Mouse (Mus musculus) midbrain, embryonic 15.5 days (tissue): Measurements from ENCODE around the gene Hoxd8. TPM values are rescaled to one million over a fixed set of nuclear protein-coding genes. Genes with fewer than 3 reads are reported as not detected.
A peak's percentile ranks its signal among the peaks of the same experiment; 100 is the strongest.

ENCODE experiments used
- ATAC-seq: fragments of 200-750 bp; cut with Nextera tagmentation; replicated peaks from 2 replicates; pipeline ENCODE4 v1.8.0; 2017; ENCODE audit warnings: moderate TSS enrichment
- H3K27ac ChIP-seq: fragments of 300-500 bp; sonication (generic); 2 replicates; pipeline ENCODE4 v1.5.1; 2015; ENCODE audit warnings: mild to moderate bottlenecking, inconsistent platforms
- H3K27me3 ChIP-seq: fragments of 300-500 bp; sonication (generic); replicated peaks from 2 replicates; pipeline ENCODE4 v1.6.1; 2015; ENCODE audit warnings: inconsistent platforms
- H3K36me3 ChIP-seq: fragments of 300-500 bp; sonication (generic); replicated peaks from 2 replicates; pipeline ENCODE4 v1.6.1; 2015; ENCODE audit warnings: inconsistent platforms
- H3K4me1 ChIP-seq: fragments of 300-500 bp; sonication (generic); 2 replicates; pipeline ENCODE4 v1.6.1; 2015; ENCODE audit warnings: inconsistent platforms
- H3K4me2 ChIP-seq: fragments of 300-500 bp; sonication (generic); 2 replicates; pipeline ENCODE4 v1.6.1; 2015; ENCODE audit warnings: inconsistent platforms, mild to moderate bottlenecking, moderate library complexity
- H3K4me3 ChIP-seq: fragments of 300-500 bp; sonication (generic); 2 replicates; pipeline ENCODE4 v1.5.1; 2015; ENCODE audit warnings: mild to moderate bottlenecking, inconsistent platforms
- H3K9ac ChIP-seq: fragments of 300-500 bp; sonication (generic); 2 replicates; pipeline ENCODE4 v1.6.1; 2015; ENCODE audit warnings: mild to moderate bottlenecking, inconsistent platforms
- H3K9me3 ChIP-seq: fragments of 300-500 bp; sonication (generic); 2 replicates; pipeline ENCODE4 v1.6.1; 2016; ENCODE audit warnings: inconsistent platforms
- WGBS: fragments of 180-500 bp; shearing (Covaris S2); methylation state at CpG from one replicate; pipeline ENCODE4 v1.1.7; 2015; ENCODE audit warnings: mixed read lengths; 5-methylcytosine and 5-hydroxymethylcytosine counted together
- polyA plus RNA-seq: library from polyadenylated mRNA; unstranded; fragments of >200 nt; fragmentation: Nextera tagmentation; extraction: Ambion mirVana; gene quantifications from 2 replicates; pipeline ENCODE4 v1.2.1, GENCODE M21; 2015

Gene Hoxd8
- polyA plus RNA-seq, 1 experiment from 2014 or later: 0.10 TPM

- no peak overlapping the region for H3K9ac ChIP-seq
- no peak overlapping the region for H3K4me2 ChIP-seq
- H3K36me3 ChIP-seq: no peaks in the 10 kb centered on the region
- no peak overlapping the region for H3K4me3 ChIP-seq
- WGBS: 5% methylated on average over 4 of the region's 4 CpGs
- H3K27me3 ChIP-seq: peaks cover 92% of the 10 kb centered on the region
- ATAC-seq: no peak
- peaks cover 17% of the 10 kb centered on the region for H3K4me1 ChIP-seq
- no peaks in the 10 kb centered on the region for H3K9me3 ChIP-seq
- no peak overlapping the region for H3K27ac ChIP-seq
Measured at GRCm38 (mm10) chr2:74708676-74709075, 4.3 kb downstream of the Hoxd8 start.

- Histone ChIP-seq H3K9me3 (no peaks in the 10 kb centered on the region), H3K4me2 (no peak overlapping the region), H3K9ac (no peak overlapping the region), H3K27ac (no peak overlapping the region), H3K27me3 (peaks cover 92% of the 10 kb centered on the region), H3K36me3 (no peaks in the 10 kb centered on the region), H3K4me3 (no peak overlapping the region), H3K4me1 (peaks cover 17% of the 10 kb centered on the region)
- no peak for ATAC-seq
- WGBS: 6% methylated on average over 5 of the region's 5 CpGs
Measured at GRCm38 (mm10) chr2:74709465-74710419, 5.3 kb downstream of the Hoxd8 start.

- H3K4me3 ChIP-seq: no peak overlapping the region
- H3K27ac ChIP-seq: no peak overlapping the region
- H3K9ac ChIP-seq: no peak overlapping the region
- H3K36me3 ChIP-seq: no peaks in the 10 kb centered on the region
- H3K4me2 ChIP-seq: no peak overlapping the region
- WGBS: under 1% methylated on average over 16 of the region's 16 CpGs
- H3K4me1 ChIP-seq: peaks cover 6% of the 10 kb centered on the region
- H3K27me3 ChIP-seq: peaks cover 95% of the 10 kb centered on the region
- ATAC-seq: no peak
- H3K9me3 ChIP-seq: no peaks in the 10 kb centered on the region
Measured at GRCm38 (mm10) chr2:74710929-74711543, 6.6 kb downstream of the Hoxd8 start.

- H3K9me3 ChIP-seq: no peaks in the 10 kb centered on the region
- peak within 1 kb of the TSS; percentile 35 for H3K4me2 ChIP-seq
- peak within 1 kb of the TSS; percentile 19 for H3K4me3 ChIP-seq
- H3K36me3 ChIP-seq: no peaks in the 10 kb centered on the region
- H3K9ac ChIP-seq: no peak within 1 kb of the TSS
- under 1% methylated on average over 65 of the region's 65 CpGs for WGBS
- H3K4me1 ChIP-seq: peaks cover 6% of the 10 kb centered on the region
- peaks cover 95% of the 10 kb centered on the region for H3K27me3 ChIP-seq
- no peak within 1 kb of the TSS for H3K27ac ChIP-seq
- no peak for ATAC-seq
Measured at GRCm38 (mm10) chr2:74711721-74712621, 7.6 kb downstream of the Hoxd8 start, which contains the start of the genes Hoxd3 and Hoxd4. Gene Hoxd3, plus strand, starts transcription at chr2:74711927. Gene Hoxd4, plus strand, starts transcription at chr2:74711929.

GRCm38 (mm10) chr2:74713239-74714150, 9.1 kb downstream of the Hoxd8 start:
- H3K4me1 ChIP-seq: peaks cover 6% of the 10 kb centered on the region
- H3K36me3 ChIP-seq: no peaks in the 10 kb centered on the region
- no peak overlapping the region for H3K4me2 ChIP-seq
- no peaks in the 10 kb centered on the region for H3K9me3 ChIP-seq
- ATAC-seq: no peak
- H3K27me3 ChIP-seq: peaks cover 96% of the 10 kb centered on the region
- H3K27ac ChIP-seq: no peak overlapping the region
- WGBS: 4% methylated on average over 19 of the region's 19 CpGs
- no peak overlapping the region for H3K9ac ChIP-seq
- H3K4me3 ChIP-seq: no peak overlapping the region

- Histone ChIP-seq H3K4me2 (no peak overlapping the region), H3K27ac (no peak overlapping the region), H3K9ac (no peak overlapping the region), H3K9me3 (no peaks in the 10 kb centered on the region), H3K4me3 (no peak overlapping the region), H3K27me3 (peaks cover 96% of the 10 kb centered on the region), H3K4me1 (peaks cover 6% of the 10 kb centered on the region), H3K36me3 (no peaks in the 10 kb centered on the region)
- WGBS: 2% methylated on average over 18 of the region's 18 CpGs
- ATAC-seq: no peak
Measured at GRCm38 (mm10) chr2:74714156-74714789, 9.9 kb downstream of the Hoxd8 start.

GRCm38 (mm10) chr2:74714881-74715280, 10.5 kb downstream of the Hoxd8 start:
- Histone ChIP-seq H3K9me3 (no peaks in the 10 kb centered on the region), H3K9ac (no peak overlapping the region), H3K27ac (no peak overlapping the region), H3K4me2 (no peak overlapping the region), H3K36me3 (no peaks in the 10 kb centered on the region), H3K27me3 (peaks cover 96% of the 10 kb centered on the region), H3K4me1 (peaks cover 6% of the 10 kb centered on the region), H3K4me3 (no peak overlapping the region)
- under 1% methylated on average over 14 of the region's 14 CpGs for WGBS
- ATAC-seq: no peak

- peaks cover 96% of the 10 kb centered on the region for H3K27me3 ChIP-seq
- H3K4me3 ChIP-seq: no peak overlapping the region
Measured at GRCm38 (mm10) chr2:74715504-74716241, 11.3 kb downstream of the Hoxd8 start.

GRCm38 (mm10) chr2:74720384-74720783, 16.0 kb downstream of the Hoxd8 start:
- 6% methylated on average over 2 of the region's 2 CpGs for WGBS
- Histone ChIP-seq H3K4me3 (no peak overlapping the region), H3K4me1 (no peaks in the 10 kb centered on the region)

More at GRCm38 (mm10) chr2:74715504-74716241, 11.3 kb downstream of the Hoxd8 start:
- no peak overlapping the region for H3K9ac ChIP-seq
- H3K27ac ChIP-seq: no peak overlapping the region
- H3K4me2 ChIP-seq: peak overlapping the region; percentile 39
- H3K36me3 ChIP-seq: no peaks in the 10 kb centered on the region
- 2% methylated on average over 26 of the region's 26 CpGs for WGBS
- no peak; the same call in 1 of the 2 replicates for ATAC-seq
- peaks cover 6% of the 10 kb centered on the region for H3K4me1 ChIP-seq
- no peaks in the 10 kb centered on the region for H3K9me3 ChIP-seq

GRCm38 (mm10) chr2:74720955-74721491, 16.6 kb downstream of the Hoxd8 start:
- no peak overlapping the region for H3K4me3 ChIP-seq
- 2% methylated on average over 5 of the region's 5 CpGs for WGBS
- H3K4me2 ChIP-seq: no peak overlapping the region

More at GRCm38 (mm10) chr2:74720384-74720783, 16.0 kb downstream of the Hoxd8 start:
- H3K27me3 ChIP-seq: peaks cover 99% of the 10 kb centered on the region
- no peaks in the 10 kb centered on the region for H3K9me3 ChIP-seq
- ATAC-seq: no peak
- H3K4me2 ChIP-seq: no peak overlapping the region
- H3K9ac ChIP-seq: no peak overlapping the region
- H3K36me3 ChIP-seq: no peaks in the 10 kb centered on the region
- H3K27ac ChIP-seq: no peak overlapping the region

More at GRCm38 (mm10) chr2:74720955-74721491, 16.6 kb downstream of the Hoxd8 start:
- Histone ChIP-seq H3K27me3 (peaks cover 99% of the 10 kb centered on the region), H3K9ac (no peak overlapping the region), H3K27ac (no peak overlapping the region), H3K4me1 (no peaks in the 10 kb centered on the region), H3K9me3 (no peaks in the 10 kb centered on the region), H3K36me3 (no peaks in the 10 kb centered on the region)
- no peak for ATAC-seq
